Mouse (Mus musculus): ENCODE measurements at regions not wholly inside any gene's neighbourhood (a gene's known extent, or its start where the extent isn't known, plus 50 kb on each side); places are given as distances from the start of the nearest gene placed in this dataset.

DNA sequence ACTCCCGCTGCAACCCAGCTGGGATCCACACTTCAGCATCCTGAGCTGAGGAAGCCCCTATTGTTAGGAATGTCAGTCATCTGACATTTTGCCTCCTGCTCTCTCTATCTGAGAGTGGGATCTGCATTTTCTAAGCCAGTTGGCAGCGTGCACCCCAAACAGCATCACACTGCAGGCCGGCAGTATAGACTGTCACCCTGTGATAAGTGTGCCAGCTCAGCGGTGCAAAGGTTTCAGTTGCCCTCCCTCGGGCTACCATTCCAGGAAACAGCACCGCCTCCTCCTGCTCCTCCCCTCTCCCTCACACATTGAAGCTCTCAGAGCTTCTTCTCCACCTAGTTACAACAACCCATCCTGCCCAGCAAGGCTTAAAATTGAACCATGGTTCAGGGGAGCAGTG lies 194.5 kb downstream of the Lmo4 start:
- TF ChIP-seq POLR2A (IDR thresholded peaks at IDR 0.05; ENCODE audit: extremely low read depth, insufficient read depth, low read length) = no peak
- TF ChIP-seq CTCF (IDR thresholded peaks at IDR 0.05; ENCODE audit: low read depth, low read length) = no peak

All from liver, adult 2 months (tissue).